Mouse (Mus musculus) midbrain, postnatal 0 days (tissue): ENCODE data around the gene Sart1. TPM values are rescaled to one million over a fixed set of nuclear protein-coding genes. Genes with fewer than 3 reads are reported as not detected.
"Not testable (repeated sequence)": the region's sequence is repeated elsewhere in the genome, so short reads cannot be mapped to it uniquely, and the experiment has no call there.

Experiments
- ATAC-seq: fragments of 200-750 bp; cut with Nextera tagmentation; 2 replicates; pipeline ENCODE4 v1.8.0; 2017; ENCODE audit warnings: moderate number of reproducible peaks, mild to moderate bottlenecking, moderate TSS enrichment, moderate library complexity; ENCODE audit not compliant: low FRiP score
- DNase-seq: peaks from one replicate; pipeline ENCODE4 v3.0.0-alpha.2; 2015; ENCODE audit warnings: low spot score
- H3K27ac ChIP-seq: fragments of 300-500 bp; sonication (generic); 2 replicates; pipeline ENCODE4 v1.5.1; 2014; ENCODE audit warnings: low read depth, mild to moderate bottlenecking, low read length, mixed read lengths
- H3K27me3 ChIP-seq: fragments of 300-500 bp; sonication (generic); 2 replicates; pipeline ENCODE4 v1.6.1; 2014; ENCODE audit warnings: low read length, control low read depth, mixed read lengths; ENCODE audit not compliant: insufficient read depth
- H3K36me3 ChIP-seq: fragments of 300-500 bp; sonication (generic); 2 replicates; pipeline ENCODE4 v1.6.1; 2014; ENCODE audit warnings: low read length, control low read depth, mixed read lengths; ENCODE audit not compliant: insufficient read depth
- H3K4me1 ChIP-seq: fragments of 300-500 bp; sonication (generic); 2 replicates; pipeline ENCODE4 v1.6.1; 2014; ENCODE audit warnings: mild to moderate bottlenecking, control low read depth, antibody characterized with exemption, low read length, mixed read lengths; ENCODE audit not compliant: insufficient read depth
- H3K4me2 ChIP-seq: fragments of 300-500 bp; sonication (generic); 2 replicates; pipeline ENCODE4 v1.6.1; 2014; ENCODE audit warnings: low read depth, mild to moderate bottlenecking, low read length, mixed read lengths; ENCODE audit not compliant: poor library complexity, severe bottlenecking
- H3K4me3 ChIP-seq: fragments of 300-500 bp; sonication (generic); 2 replicates; pipeline ENCODE4 v1.5.1; 2014; ENCODE audit warnings: low read depth, mild to moderate bottlenecking, low read length, moderate library complexity
- H3K9ac ChIP-seq: fragments of 300-500 bp; sonication (generic); replicated peaks from 2 replicates; pipeline ENCODE4 v1.6.1; 2014; ENCODE audit warnings: mild to moderate bottlenecking, low read length, moderate library complexity, mixed read lengths; ENCODE audit not compliant: poor library complexity, severe bottlenecking
- H3K9me3 ChIP-seq: fragments of 300-500 bp; sonication (generic); 2 replicates; pipeline ENCODE4 v1.6.1; 2016; ENCODE audit warnings: low read length, control low read depth
- CTCF ChIP-seq: IDR thresholded peaks from 2 replicates; pipeline ENCODE4 v1.5.1; 2016; ENCODE audit warnings: antibody characterized with exemption, mild to moderate bottlenecking
- WGBS: fragments of 180-500 bp; shearing (Covaris S2); extraction: QIAGEN DNeasy Blood & Tissue Kit; methylation state at CpG from one replicate; pipeline ENCODE4 v1.1.7; 2014; 5-methylcytosine and 5-hydroxymethylcytosine counted together
- polyA plus RNA-seq: library from polyadenylated mRNA; unstranded; fragments of >200 nt; fragmentation: Nextera tagmentation; extraction: Ambion mirVana; gene quantifications from 2 replicates; pipeline ENCODE4 v1.2.1, GENCODE M21; 2015
- total RNA-seq: library from RNA; depleted of rRNA; stranded (reverse); fragments of >200 nt; gene quantifications from 2 replicates; pipeline ENCODE4 v1.2.3, GENCODE M21; 2014

Gene Sart1
- total and polyA plus RNA-seq, 2 experiments from 2014 or later = 28.9 to 51.0 TPM

- TF ChIP-seq CTCF = peak; percentile 53
- under 1% methylated on average over 64 of the region's 92 CpGs for WGBS
- Histone ChIP-seq H3K4me3 (peak within 1 kb of the TSS; percentile 82), H3K4me2 (peak within 1 kb of the TSS; percentile 94), H3K36me3 (peaks cover 27% of the 10 kb centered on the region), H3K27me3 (no peaks in the 10 kb centered on the region), H3K4me1 (peaks cover 14% of the 10 kb centered on the region), H3K9me3 (no peaks in the 10 kb centered on the region), H3K27ac (peak within 1 kb of the TSS; percentile 93), H3K9ac (peak within 1 kb of the TSS; percentile 77)
- peak; percentile 92 for ATAC-seq
- DNase-seq = peak; percentile 99
Measured at GRCm38 (mm10) chr19:5366175-5367052, 22.1 kb downstream of the Sart1 start, which contains the start of gene Eif1ad. TSS of gene Eif1ad (plus strand) at chr19:5366741.

GRCm38 (mm10) chr19:5365751-5366150 is 22.8 kb downstream of the Sart1 start:
- Histone ChIP-seq H3K4me1 (peaks cover 14% of the 10 kb centered on the region), H3K4me3 (peak overlapping the region; percentile 82), H3K27ac (peak overlapping the region; percentile 93), H3K9me3 (no peaks in the 10 kb centered on the region), H3K4me2 (peak overlapping the region; percentile 94), H3K36me3 (peaks cover 23% of the 10 kb centered on the region), H3K9ac (peak overlapping the region; percentile 77), H3K27me3 (no peaks in the 10 kb centered on the region)
- 14% methylated on average over 11 of the region's 11 CpGs for WGBS
- ATAC-seq (no peak), DNase-seq (no peak)
- TF ChIP-seq CTCF = no peak

- 96% methylated on average over 2 of the region's 2 CpGs for WGBS
- Histone ChIP-seq H3K27me3 (no peaks in the 10 kb centered on the region), H3K4me3 (no peak overlapping the region), H3K9me3 (no peaks in the 10 kb centered on the region), H3K27ac (no peak overlapping the region), H3K36me3 (peaks cover 16% of the 10 kb centered on the region), H3K4me2 (no peak overlapping the region), H3K4me1 (peaks cover 14% of the 10 kb centered on the region), H3K9ac (no peak overlapping the region)
- ATAC-seq (no peak), DNase-seq (no peak)
- no peak for TF ChIP-seq CTCF
Measured at GRCm38 (mm10) chr19:5364124-5364523, 24.4 kb downstream of the Sart1 start.

- no peak for TF ChIP-seq CTCF
- no peak overlapping the region for H3K9ac ChIP-seq
- peaks cover 11% of the 10 kb centered on the region; the same call in 1 of the 2 replicates for H3K36me3 ChIP-seq
- no peak for ATAC-seq
- 85% methylated on average over 2 of the region's 2 CpGs for WGBS
- no peak overlapping the region for H3K4me3 ChIP-seq
- H3K4me2 ChIP-seq = no peak overlapping the region
- no peaks in the 10 kb centered on the region for H3K27me3 ChIP-seq
- H3K9me3 ChIP-seq = no peaks in the 10 kb centered on the region
- no peak for DNase-seq
- H3K27ac ChIP-seq = no peak overlapping the region
- H3K4me1 ChIP-seq = peaks cover 7% of the 10 kb centered on the region; the same call in 1 of the 2 replicates
Measured at GRCm38 (mm10) chr19:5362186-5362585, 26.3 kb downstream of the Sart1 start.

- no peak for ATAC-seq
- H3K9ac ChIP-seq = no peak overlapping the region
- H3K4me3 ChIP-seq = no peak overlapping the region
- no peaks in the 10 kb centered on the region for H3K9me3 ChIP-seq
- H3K27me3 ChIP-seq = no peaks in the 10 kb centered on the region
- no peak for TF ChIP-seq CTCF
- H3K36me3 ChIP-seq = no peaks in the 10 kb centered on the region
- no peaks in the 10 kb centered on the region for H3K4me1 ChIP-seq
- no peak for DNase-seq
- no CpG with 5 or more reads among the region's 1 CpGs for WGBS
- H3K27ac ChIP-seq = no peak overlapping the region
- H3K4me2 ChIP-seq = no peak overlapping the region
Measured at GRCm38 (mm10) chr19:5356080-5356479, 32.4 kb downstream of the Sart1 start.

GRCm38 (mm10) chr19:5353609-5354008 is 34.9 kb downstream of the Sart1 start:
- H3K4me2 ChIP-seq = no peak overlapping the region
- no peak for TF ChIP-seq CTCF
- ATAC-seq = no peak
- no peaks in the 10 kb centered on the region for H3K27me3 ChIP-seq
- H3K36me3 ChIP-seq = no peaks in the 10 kb centered on the region
- DNase-seq = no peak
- 86% methylated on average over 2 of the region's 2 CpGs for WGBS
- H3K9ac ChIP-seq = no peak overlapping the region
- no peaks in the 10 kb centered on the region for H3K9me3 ChIP-seq
- H3K4me1 ChIP-seq = peaks cover 5% of the 10 kb centered on the region; the same call in 1 of the 2 replicates
- H3K27ac ChIP-seq = no peak overlapping the region
- no peak overlapping the region for H3K4me3 ChIP-seq

- Histone ChIP-seq H3K4me3 (peak within 1 kb of the TSS; percentile 41), H3K4me2 (peak within 1 kb of the TSS; percentile 72), H3K9ac (peak within 1 kb of the TSS; percentile 68)
- H3K4me1 ChIP-seq, H3K27ac ChIP-seq, H3K27me3 ChIP-seq, DNase-seq, H3K36me3 ChIP-seq, ATAC-seq, H3K9me3 ChIP-seq: not testable (repeated sequence)
- WGBS = 57% methylated on average over 6 of the region's 6 CpGs
Measured at GRCm38 (mm10) chr19:5349502-5349873, 39.0 kb downstream of the Sart1 start, which contains the start of gene Cst6. TSS of gene Cst6 (minus strand) at chr19:5349574.
